Mouse (Mus musculus) embryonic fibroblast, embryonic 13.5 days (primary cell): ENCODE results near the gene Hoxb4. TPM values are rescaled to one million over a fixed set of nuclear protein-coding genes. Genes with fewer than 3 reads are reported as not detected.
A peak's percentile ranks its signal among the peaks of the same experiment; 100 is the strongest.

Experiments
- H3K27ac ChIP-seq: 2 replicates; pipeline ENCODE4 v1.5.1; 2012; ENCODE audit warnings: low read length, control low read depth, inconsistent platforms; ENCODE audit not compliant: insufficient read depth
- H3K4me1 ChIP-seq: 2 replicates; pipeline ENCODE4 v1.6.1; 2011; ENCODE audit warnings: low read length; ENCODE audit not compliant: control insufficient read depth, insufficient read depth
- H3K4me3 ChIP-seq: 2 replicates; pipeline ENCODE4 v1.5.1; 2011; ENCODE audit warnings: mild to moderate bottlenecking, control low read depth, low read length; ENCODE audit not compliant: insufficient read depth
- CTCF ChIP-seq: IDR thresholded peaks from 2 replicates; pipeline ENCODE4 v1.5.1; 2011; ENCODE audit warnings: mild to moderate bottlenecking, control low read depth, low read length, moderate library complexity, borderline replicate concordance; ENCODE audit not compliant: insufficient read depth
- POLR2A ChIP-seq: IDR thresholded peaks from 2 replicates; pipeline ENCODE4 v1.6.1; 2011; ENCODE audit warnings: low read depth, mild to moderate bottlenecking, control low read depth, low read length, moderate library complexity
- polyA plus RNA-seq: library from polyadenylated mRNA; stranded (reverse); fragments of >200 nt; gene quantifications from 2 replicates; pipeline ENCODE4 v1.2.4, GENCODE M21; 2011; ENCODE audit warnings: low read depth; ENCODE audit not compliant: missing spikeins, insufficient read length

Hoxb4 gene
- polyA plus RNA-seq, 1 experiment = 8.3 TPM

DNA sequence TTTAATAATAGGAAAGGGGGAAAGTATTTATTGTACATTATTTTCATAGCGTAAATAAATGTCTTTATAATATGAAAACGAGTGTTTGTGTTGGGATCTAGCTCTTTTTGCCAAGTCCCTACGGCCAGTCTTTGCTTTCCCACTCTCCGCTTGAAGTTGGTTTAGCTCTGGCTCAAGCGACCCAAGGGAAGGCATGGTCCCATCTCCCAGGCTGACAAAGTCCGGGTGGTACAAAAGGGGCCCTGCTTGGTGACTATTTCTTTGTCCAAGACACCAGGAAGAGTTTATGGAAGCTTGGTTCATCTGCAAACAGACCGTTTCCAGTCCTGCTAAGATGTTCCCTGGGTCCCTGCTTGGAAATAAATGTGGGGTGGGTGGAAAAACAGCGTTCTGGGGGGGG lies 35.9 kb downstream of the Hoxb4 start:
- no peak for TF ChIP-seq CTCF
- no peak for TF ChIP-seq POLR2A
- peaks cover 4% of the 10 kb centered on the region; the same call in 1 of the 2 replicates for H3K4me1 ChIP-seq
- H3K27ac ChIP-seq = peak overlapping the region; percentile 39
- H3K4me3 ChIP-seq = peak overlapping the region; percentile 51

- Histone ChIP-seq H3K27ac (peak overlapping the region; percentile 39), H3K4me3 (peak overlapping the region; percentile 51), H3K4me1 (peaks cover 4% of the 10 kb centered on the region; the same call in 1 of the 2 replicates)
- TF ChIP-seq POLR2A (no peak), CTCF (no peak)
Measured at GRCm38 (mm10) chr11:96354376-96354775, 36.3 kb downstream of the Hoxb4 start.

- Histone ChIP-seq H3K4me3 (peak overlapping the region; percentile 51), H3K4me1 (peaks cover 4% of the 10 kb centered on the region; the same call in 1 of the 2 replicates), H3K27ac (peak overlapping the region; percentile 39; the same call in 1 of the 2 replicates)
- no peak for TF ChIP-seq POLR2A
- no peak for TF ChIP-seq CTCF
Measured at GRCm38 (mm10) chr11:96354801-96355311, 36.8 kb downstream of the Hoxb4 start.

DNA sequence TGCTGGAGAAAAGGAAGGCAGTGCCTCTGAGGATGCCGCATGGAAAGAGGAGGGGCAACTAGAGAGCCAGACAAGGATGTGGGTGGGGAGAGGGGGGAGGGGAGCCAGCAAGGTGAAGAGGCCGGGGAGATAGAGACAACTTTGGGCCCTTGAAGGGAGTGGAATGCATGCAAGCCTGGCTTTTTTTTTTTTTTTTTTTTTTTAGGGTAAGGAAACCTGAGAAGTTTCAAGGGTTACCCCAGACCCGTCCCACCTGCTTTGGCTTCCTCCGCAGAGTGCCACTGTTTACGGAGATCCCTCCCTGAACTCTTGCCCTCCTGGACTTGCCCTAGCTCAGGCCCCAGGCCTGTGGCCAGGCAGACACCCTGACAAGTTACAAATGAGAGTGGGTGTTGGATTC lies 45.7 kb downstream of the Hoxb4 start:
- H3K4me3 ChIP-seq = no peak overlapping the region
- H3K27ac ChIP-seq = no peak overlapping the region
- no peak for TF ChIP-seq POLR2A
- no peak for TF ChIP-seq CTCF
- no peaks in the 10 kb centered on the region for H3K4me1 ChIP-seq

DNA sequence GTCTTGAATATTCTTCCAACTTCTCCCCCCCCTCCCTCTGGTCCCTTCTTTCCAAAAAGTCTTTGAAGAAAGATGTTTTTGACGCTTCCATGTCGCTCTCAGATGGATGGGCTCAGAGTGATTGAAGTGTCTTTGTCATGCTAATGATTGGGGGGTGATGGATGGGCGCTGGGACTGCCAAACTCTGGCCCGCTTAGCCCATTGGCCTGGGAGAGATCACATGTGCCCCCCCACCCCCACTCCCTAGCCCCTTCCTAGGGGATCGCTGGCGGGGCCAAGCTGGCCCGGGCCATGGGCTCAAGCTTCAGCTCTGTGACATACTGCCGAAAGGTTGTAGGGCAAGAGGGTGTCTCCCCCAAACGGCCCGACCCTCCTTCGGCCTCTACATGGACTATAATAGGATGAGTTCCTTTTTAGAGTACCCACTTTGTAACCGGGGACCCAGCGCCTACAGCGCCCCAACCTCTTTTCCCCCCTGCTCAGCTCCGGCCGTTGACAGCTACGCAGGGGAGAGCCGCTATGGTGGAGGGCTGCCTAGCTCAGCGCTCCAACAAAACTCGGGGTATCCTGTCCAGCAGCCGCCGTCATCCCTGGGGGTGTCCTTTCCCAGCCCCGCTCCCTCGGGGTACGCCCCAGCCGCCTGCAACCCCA lies 47.5 kb downstream of the Hoxb4 start, which contains the start of gene Hoxb1:
Gene Hoxb1, plus strand, starts transcription at position 312 of the 651 bp plus-strand sequence.
- H3K4me1 ChIP-seq = no peaks in the 10 kb centered on the region
- TF ChIP-seq CTCF (no peak), POLR2A (no peak)
- no peak within 1 kb of the TSS for H3K4me3 ChIP-seq

GRCm38 (mm10) chr11:96366092-96367041 lies 48.3 kb downstream of the Hoxb4 start:
- Histone ChIP-seq H3K4me1 (no peaks in the 10 kb centered on the region), H3K27ac (no peak overlapping the region), H3K4me3 (no peak overlapping the region)
- no peak for TF ChIP-seq CTCF
- no peak for TF ChIP-seq POLR2A

More for the DNA sequence above, 47.5 kb downstream of the Hoxb4 start, which contains the start of gene Hoxb1:
- H3K27ac ChIP-seq = no peak within 1 kb of the TSS

DNA sequence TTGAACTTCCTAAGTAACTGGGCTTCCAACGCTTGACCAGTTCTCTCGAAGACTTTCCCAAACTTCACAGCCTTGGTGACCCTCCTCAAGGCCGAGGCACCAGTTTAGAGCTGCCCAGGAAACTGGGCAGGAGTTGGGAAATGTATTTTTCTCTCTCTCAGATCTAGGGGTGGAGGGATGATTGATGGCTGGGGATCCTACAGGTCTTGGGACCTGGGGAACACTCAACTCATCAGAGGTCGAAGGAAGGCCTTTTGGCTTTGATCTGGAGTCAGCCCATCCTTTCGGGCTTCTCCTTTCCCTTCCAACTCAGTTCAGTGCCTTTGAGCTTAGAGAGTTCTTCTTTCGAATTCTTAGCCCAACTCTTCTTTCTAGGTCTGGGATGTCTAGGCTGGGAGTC lies 49.1 kb downstream of the Hoxb4 start:
- no peak for TF ChIP-seq CTCF
- TF ChIP-seq POLR2A = no peak
- H3K4me1 ChIP-seq = no peaks in the 10 kb centered on the region
- H3K27ac ChIP-seq = no peak overlapping the region
- H3K4me3 ChIP-seq = no peak overlapping the region

- TF ChIP-seq POLR2A = no peak
- no peaks in the 10 kb centered on the region for H3K4me1 ChIP-seq
- H3K4me3 ChIP-seq = no peak overlapping the region
- no peak overlapping the region for H3K27ac ChIP-seq
Measured at GRCm38 (mm10) chr11:96368686-96369085, 50.6 kb downstream of the Hoxb4 start.

DNA sequence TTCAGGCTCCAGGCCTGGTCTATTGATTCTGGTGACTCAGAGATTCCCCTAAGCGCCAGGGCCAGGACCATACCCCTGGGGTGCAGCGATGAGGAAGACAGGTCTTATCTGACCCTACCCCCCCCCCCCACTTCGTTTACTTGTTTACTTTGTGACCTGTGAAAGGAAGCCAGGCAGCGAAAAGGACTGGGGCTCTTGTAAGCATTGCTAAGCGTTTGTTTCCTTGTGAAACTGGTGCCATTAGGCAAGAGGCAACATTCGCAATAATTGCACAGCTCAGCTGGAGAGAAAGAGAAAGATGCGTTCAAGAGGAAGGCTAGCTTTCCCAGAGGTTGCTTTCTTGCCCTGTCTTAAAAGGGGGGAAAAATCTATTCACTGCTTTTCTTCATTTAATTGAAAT lies 51.1 kb downstream of the Hoxb4 start:
- Histone ChIP-seq H3K27ac (no peak overlapping the region), H3K4me1 (no peaks in the 10 kb centered on the region)

More for the DNA sequence above, 51.1 kb downstream of the Hoxb4 start:
- H3K4me3 ChIP-seq = no peak overlapping the region
- no peak for TF ChIP-seq POLR2A

Other genes starting within 250 kb of the Hoxb4 start
- gene Atp5g1, start 242.6 kb upstream of the Hoxb4 start, polyA plus RNA-seq = 206 and 212 TPM in 2 replicates
- not detected in 2 replicates for gene Calcoco2, start 206.3 kb upstream of the Hoxb4 start, polyA plus RNA-seq
- gene Ttll6, start 184.5 kb upstream of the Hoxb4 start, polyA plus RNA-seq = not detected in 2 replicates
- gene Hoxb13, start 124.0 kb upstream of the Hoxb4 start, polyA plus RNA-seq = not detected in 2 replicates
- gene Hoxb9, start 46.8 kb upstream of the Hoxb4 start, polyA plus RNA-seq = 43.5 and 51.7 TPM in 2 replicates
- 11.7 and 20.1 TPM in 2 replicates for gene Hoxb8, start 36.4 kb upstream of the Hoxb4 start, polyA plus RNA-seq
- gene Hoxb7, start 31.6 kb upstream of the Hoxb4 start, polyA plus RNA-seq = 13.1 and 22.5 TPM in 2 replicates
- gene Hoxb6, start 25.8 kb upstream of the Hoxb4 start, polyA plus RNA-seq = 9.6 and 14.1 TPM in 2 replicates
- gene Hoxb5, start 14.9 kb upstream of the Hoxb4 start, polyA plus RNA-seq = 4.1 and 5.9 TPM in 2 replicates
- 19.1 and 21.9 TPM in 2 replicates for gene Hoxb3, start 5.1 kb downstream of the Hoxb4 start, polyA plus RNA-seq
- 6.6 and 11.0 TPM in 2 replicates for gene Hoxb2, start 32.3 kb downstream of the Hoxb4 start, polyA plus RNA-seq
- gene Hoxb1, start 47.5 kb downstream of the Hoxb4 start, polyA plus RNA-seq = not detected in 2 replicates
- 0.47 TPM in 1 of 2 replicates, not detected in the other for gene Skap1, start 146.3 kb downstream of the Hoxb4 start, polyA plus RNA-seq